Mouse (Mus musculus) ES-Bruce4 (cell line): ENCODE results near the gene Atg2a. TPM values are rescaled to one million over a fixed set of nuclear protein-coding genes. Genes with fewer than 3 reads are reported as not detected.

Source experiments
- H3K27ac ChIP-seq: 2 replicates; pipeline ENCODE4 v1.5.1; 2012; ENCODE audit warnings: low read length, inconsistent platforms; ENCODE audit not compliant: insufficient read depth
- H3K27me3 ChIP-seq: 2 replicates; pipeline ENCODE4 v1.6.1; 2012; ENCODE audit warnings: mild to moderate bottlenecking, low read length, inconsistent platforms; ENCODE audit not compliant: control insufficient read depth, poor library complexity, insufficient read depth, severe bottlenecking
- H3K36me3 ChIP-seq: 2 replicates; pipeline ENCODE4 v1.6.1; 2012; ENCODE audit warnings: inconsistent platforms, mild to moderate bottlenecking, low read length, moderate library complexity; ENCODE audit not compliant: control insufficient read depth, poor library complexity, insufficient read depth, severe bottlenecking
- H3K4me1 ChIP-seq: one replicate; pipeline ENCODE4 v1.8.1; 2011; ENCODE audit warnings: low read length; ENCODE audit not compliant: control insufficient read depth, insufficient read depth
- H3K4me3 ChIP-seq: 2 replicates; pipeline ENCODE4 v1.5.1; 2011; ENCODE audit warnings: low read depth, mild to moderate bottlenecking, low read length
- H3K9ac ChIP-seq: 2 replicates; pipeline ENCODE4 v1.6.1; 2012; ENCODE audit warnings: low read depth, mild to moderate bottlenecking, inconsistent platforms; ENCODE audit not compliant: poor library complexity, severe bottlenecking
- H3K9me3 ChIP-seq: replicated peaks from 2 replicates; pipeline ENCODE4 v1.6.1; 2012; ENCODE audit warnings: mild to moderate bottlenecking, low read length, inconsistent platforms; ENCODE audit not compliant: control insufficient read depth, poor library complexity, insufficient read depth, severe bottlenecking
- CTCF ChIP-seq: IDR thresholded peaks from one replicate; pipeline ENCODE4 v1.8.1; 2011; ENCODE audit warnings: low read depth, low read length
- EP300 ChIP-seq: IDR thresholded peaks from 2 replicates; pipeline ENCODE4 v1.6.1; 2011; ENCODE audit warnings: low read depth, low read length; ENCODE audit not compliant: insufficient read depth
- POLR2A ChIP-seq: IDR thresholded peaks from one replicate; pipeline ENCODE4 v1.8.1; 2011; ENCODE audit warnings: low read length; ENCODE audit not compliant: insufficient read depth
- polyA plus RNA-seq: library from polyadenylated mRNA; stranded (reverse); fragments of >200 nt; gene quantifications from 2 replicates; pipeline ENCODE4 v1.2.4, GENCODE M21; 2011; ENCODE audit warnings: low read depth; ENCODE audit not compliant: missing spikeins, insufficient read depth, insufficient read length

Atg2a gene
- polyA plus RNA-seq, 1 experiment = 10.9 TPM

DNA sequence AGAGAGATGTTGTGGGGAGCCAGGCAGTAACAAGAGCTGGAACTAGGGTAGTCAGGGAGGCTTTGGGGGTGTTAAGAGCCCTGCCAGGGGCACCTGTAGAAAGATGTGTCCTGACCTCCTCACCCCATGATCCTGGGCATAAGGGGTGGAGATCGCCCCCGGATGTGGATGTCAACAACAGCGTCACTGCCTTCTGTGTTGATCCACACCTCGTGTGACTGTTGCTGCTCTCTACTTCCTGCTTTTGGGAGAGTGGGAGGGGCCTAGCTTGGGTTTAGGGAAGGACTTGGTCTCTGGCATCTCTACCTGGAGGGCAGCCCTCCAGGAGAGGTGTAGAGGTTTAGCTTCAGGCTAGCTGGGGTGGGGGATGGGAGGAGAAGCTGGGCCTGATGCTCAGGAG, 813 bp downstream of the Atg2a start:
- Histone ChIP-seq H3K4me3 (peak overlapping the region; percentile 81), H3K9ac (peak overlapping the region; percentile 54), H3K27me3 (no peaks in the 10 kb centered on the region), H3K4me1 (peaks cover 5% of the 10 kb centered on the region), H3K36me3 (peaks cover 4% of the 10 kb centered on the region; the same call in 1 of the 2 replicates), H3K9me3 (no peaks in the 10 kb centered on the region), H3K27ac (peak overlapping the region; percentile 1; the same call in 1 of the 2 replicates)
- no peak for TF ChIP-seq CTCF
- no peak for TF ChIP-seq EP300
- TF ChIP-seq POLR2A = no peak

- no peak overlapping the region for H3K27ac ChIP-seq
- no peak overlapping the region for H3K9ac ChIP-seq
- no peaks in the 10 kb centered on the region for H3K27me3 ChIP-seq
- no peak for TF ChIP-seq POLR2A
- H3K4me3 ChIP-seq = no peak overlapping the region
- peaks cover 4% of the 10 kb centered on the region; the same call in 1 of the 2 replicates for H3K36me3 ChIP-seq
- no peaks in the 10 kb centered on the region for H3K9me3 ChIP-seq
- H3K4me1 ChIP-seq = peaks cover 5% of the 10 kb centered on the region
Measured at GRCm38 (mm10) chr19:6243226-6243625, 1.8 kb downstream of the Atg2a start.

DNA sequence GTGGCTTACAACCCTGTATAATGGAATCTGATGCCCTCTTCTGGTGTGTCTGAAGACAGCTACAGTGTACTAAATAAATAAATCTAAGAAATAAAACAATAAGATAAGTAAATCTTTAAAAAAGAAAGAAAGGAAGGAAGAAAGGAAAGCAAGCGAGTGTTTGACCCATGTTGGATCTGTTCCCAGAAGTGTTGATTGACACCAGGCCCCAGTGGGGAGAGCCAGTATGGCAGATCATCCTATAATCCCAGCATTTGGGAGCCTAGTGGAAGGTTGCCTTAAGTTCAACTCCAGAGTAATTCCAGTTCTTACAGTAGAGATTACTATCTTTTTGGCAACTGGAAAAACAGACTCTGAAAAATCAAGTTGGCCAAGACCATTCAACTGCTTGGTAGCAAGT, 4.3 kb downstream of the Atg2a start:
- H3K4me3 ChIP-seq = no peak overlapping the region
- H3K9me3 ChIP-seq = no peaks in the 10 kb centered on the region
- no peaks in the 10 kb centered on the region for H3K27me3 ChIP-seq
- peaks cover 4% of the 10 kb centered on the region; the same call in 1 of the 2 replicates for H3K36me3 ChIP-seq
- TF ChIP-seq EP300 = no peak
- no peak for TF ChIP-seq CTCF
- TF ChIP-seq POLR2A = no peak
- no peaks in the 10 kb centered on the region for H3K4me1 ChIP-seq
- H3K9ac ChIP-seq = no peak overlapping the region
- H3K27ac ChIP-seq = no peak overlapping the region

DNA sequence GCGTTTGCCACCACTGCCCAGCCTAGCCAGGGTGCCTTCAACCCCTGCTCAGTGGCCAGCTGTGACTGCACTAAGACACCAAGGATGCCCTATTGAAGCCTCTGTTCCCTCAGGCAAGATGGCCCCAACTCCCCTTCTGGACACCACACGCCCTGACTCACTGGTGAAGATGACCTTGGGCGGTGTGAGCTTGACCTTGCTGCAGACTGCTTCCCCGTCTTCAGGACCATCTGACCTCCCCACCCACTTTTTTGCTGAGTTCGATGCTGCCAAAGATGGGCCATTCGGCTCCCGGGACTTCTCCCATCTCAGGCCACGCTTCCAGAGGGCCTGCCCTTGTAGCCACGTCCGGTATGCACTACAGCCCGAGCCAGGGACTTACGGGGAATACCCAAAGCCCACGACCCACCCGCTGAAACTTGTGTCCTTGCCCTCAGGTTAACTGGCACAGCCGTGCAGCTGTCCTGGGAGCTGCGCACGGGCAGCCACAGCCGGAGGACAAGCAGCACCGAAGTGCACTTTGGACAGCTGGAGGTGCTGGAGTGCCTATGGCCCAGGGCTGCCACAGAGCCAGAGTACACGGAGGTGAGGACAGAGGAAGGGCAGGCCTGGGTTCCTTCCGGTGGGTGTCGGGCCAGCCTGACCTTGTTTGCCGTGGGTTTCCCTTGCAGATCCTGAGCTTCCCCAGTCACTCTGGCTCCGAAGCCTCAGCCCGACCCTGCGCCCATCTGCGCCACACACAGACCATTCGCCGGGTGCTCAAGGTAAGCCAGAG, 6.2 kb downstream of the Atg2a start:
- H3K4me3 ChIP-seq = no peak overlapping the region
- H3K9ac ChIP-seq = no peak overlapping the region
- H3K9me3 ChIP-seq = no peaks in the 10 kb centered on the region
- H3K36me3 ChIP-seq = peaks cover 6% of the 10 kb centered on the region; the same call in 1 of the 2 replicates
- no peaks in the 10 kb centered on the region for H3K27me3 ChIP-seq
- TF ChIP-seq CTCF (no peak), POLR2A (no peak), EP300 (no peak)
- no peaks in the 10 kb centered on the region for H3K4me1 ChIP-seq
- H3K27ac ChIP-seq = no peak overlapping the region

- TF ChIP-seq POLR2A (no peak), CTCF (no peak), EP300 (no peak)
- no peaks in the 10 kb centered on the region for H3K9me3 ChIP-seq
- H3K4me1 ChIP-seq = no peaks in the 10 kb centered on the region
- H3K4me3 ChIP-seq = no peak overlapping the region
- no peaks in the 10 kb centered on the region for H3K27me3 ChIP-seq
- no peak overlapping the region for H3K27ac ChIP-seq
- no peak overlapping the region for H3K9ac ChIP-seq
- peaks cover 23% of the 10 kb centered on the region for H3K36me3 ChIP-seq
Measured at GRCm38 (mm10) chr19:6253021-6253420, 11.6 kb downstream of the Atg2a start.

DNA sequence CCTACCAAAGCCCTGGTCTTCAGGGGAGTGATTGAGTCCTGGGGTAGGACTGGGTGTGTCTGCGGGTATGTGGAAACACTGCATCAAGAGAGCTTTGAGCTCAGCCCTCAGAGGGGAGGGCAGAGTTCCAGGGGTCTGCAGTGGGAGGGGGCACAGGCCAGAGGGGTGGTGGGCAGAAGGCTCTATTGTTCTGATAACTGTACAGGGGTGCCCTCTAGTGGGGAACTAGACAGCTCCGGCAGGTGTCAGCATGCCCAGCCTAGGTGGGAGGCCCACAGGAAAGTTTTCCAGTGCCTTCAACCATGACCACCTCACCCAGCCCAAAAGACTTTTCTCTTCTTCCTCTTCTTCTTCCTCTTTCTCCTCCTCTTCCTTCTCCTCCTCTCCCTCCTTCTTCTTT, 19.0 kb downstream of the Atg2a start:
- Histone ChIP-seq H3K9ac (no peak overlapping the region), H3K36me3 (peaks cover 14% of the 10 kb centered on the region), H3K4me3 (no peak overlapping the region), H3K27me3 (no peaks in the 10 kb centered on the region), H3K27ac (no peak overlapping the region), H3K4me1 (no peaks in the 10 kb centered on the region), H3K9me3 (no peaks in the 10 kb centered on the region)
- TF ChIP-seq CTCF = peak; percentile 58
- no peak for TF ChIP-seq EP300
- TF ChIP-seq POLR2A = no peak
